Mouse (Mus musculus) spleen, adult 2 months (tissue): ENCODE measurements around the gene Gm15080. TPM values are rescaled to one million over a fixed set of nuclear protein-coding genes. Genes with fewer than 3 reads are reported as not detected.
"Not testable (repeated sequence)": the region's sequence is repeated elsewhere in the genome, so short reads cannot be mapped to it uniquely, and the experiment has no call there.

ENCODE experiments used
- DNase-seq, 2 experiments: peaks; one replicate each; pipeline versions ENCODE4 v3.0.0 to v3.0.0-alpha.2; 2012 to 2021; ENCODE audit warnings: low spot score in 2 of 2, low read depth in 1 of 2
- H3K27ac ChIP-seq: fragments of 200-500 bp; 2 replicates; pipeline ENCODE4 v1.5.1; 2012; ENCODE audit warnings: low read length, inconsistent platforms; ENCODE audit not compliant: insufficient read depth
- H3K27me3 ChIP-seq: fragments of 200-500 bp; 2 replicates; pipeline ENCODE4 v1.6.1; 2012; ENCODE audit warnings: mild to moderate bottlenecking, moderate library complexity, low read length, inconsistent platforms; ENCODE audit not compliant: control insufficient read depth, insufficient read depth
- H3K36me3 ChIP-seq: fragments of 200-500 bp; 2 replicates; pipeline ENCODE4 v1.6.1; 2012; ENCODE audit warnings: mild to moderate bottlenecking, low read length, inconsistent platforms; ENCODE audit not compliant: control insufficient read depth, insufficient read depth
- H3K4me1 ChIP-seq: fragments of 200-500 bp; 2 replicates; pipeline ENCODE4 v1.6.1; 2011; ENCODE audit warnings: inconsistent platforms; ENCODE audit not compliant: control insufficient read depth, insufficient read depth, insufficient read length
- H3K4me3 ChIP-seq: fragments of 200-500 bp; 2 replicates; pipeline ENCODE4 v1.5.1; 2011; ENCODE audit warnings: mild to moderate bottlenecking, inconsistent platforms; ENCODE audit not compliant: insufficient read depth, insufficient read length; ENCODE audit errors: extremely low read depth
- WGBS: fragments of 180-500 bp; shearing (Covaris S2); methylation state at CpG from one replicate; pipeline ENCODE4 v1.1.7; 2018; 5-methylcytosine and 5-hydroxymethylcytosine counted together
- polyA plus RNA-seq: library from polyadenylated mRNA; depleted of rRNA; stranded (reverse); fragments of >200 nt; gene quantifications from 2 replicates; pipeline ENCODE4 v1.2.3, GENCODE M21; 2012; rRNA removed

Gene Gm15080
- not detected in 2 replicates for polyA plus RNA-seq

- not testable (repeated sequence) for H3K36me3 ChIP-seq, DNase-seq, H3K4me1 ChIP-seq, H3K4me3 ChIP-seq, H3K27ac ChIP-seq, H3K27me3 ChIP-seq
- 100% methylated on average over 1 of the region's 5 CpGs for WGBS
These were observed at the start of gene Gm15080 for GRCm38 (mm10) chrX:147992693-147993092. Gene Gm15080 (plus strand): TSS chrX:147992993.

Other genes starting within 250 kb of the Gm15080 start
- gene Gm15128, start 227.0 kb upstream of the Gm15080 start, polyA plus RNA-seq = not detected in 2 replicates
- not detected in 2 replicates for gene Gm15107, start 187.7 kb downstream of the Gm15080 start, polyA plus RNA-seq